Mouse (Mus musculus): ENCODE data around the gene Raly.

Raly gene

DNA sequence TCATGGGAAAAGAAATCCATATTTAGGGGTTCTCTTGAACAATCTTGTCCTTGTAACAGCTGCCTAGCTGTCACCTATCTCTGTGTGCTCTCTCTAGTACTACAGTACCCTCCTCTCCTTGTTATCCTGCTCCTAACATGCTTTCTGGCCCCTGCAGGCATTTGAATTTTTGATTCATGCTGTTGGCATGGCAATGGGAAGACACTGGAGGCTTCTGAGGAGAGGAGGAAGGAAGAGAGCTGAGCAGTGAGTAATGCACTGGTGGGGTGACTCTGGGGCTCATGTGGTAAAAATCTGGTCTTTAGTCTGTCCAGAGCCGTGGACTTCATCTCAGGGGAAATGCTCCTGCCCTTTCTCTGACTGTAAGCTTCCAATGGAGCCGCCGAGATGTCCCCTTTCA is 5.6 kb upstream of the Raly start:
- DNase-seq = no peak

DNA sequence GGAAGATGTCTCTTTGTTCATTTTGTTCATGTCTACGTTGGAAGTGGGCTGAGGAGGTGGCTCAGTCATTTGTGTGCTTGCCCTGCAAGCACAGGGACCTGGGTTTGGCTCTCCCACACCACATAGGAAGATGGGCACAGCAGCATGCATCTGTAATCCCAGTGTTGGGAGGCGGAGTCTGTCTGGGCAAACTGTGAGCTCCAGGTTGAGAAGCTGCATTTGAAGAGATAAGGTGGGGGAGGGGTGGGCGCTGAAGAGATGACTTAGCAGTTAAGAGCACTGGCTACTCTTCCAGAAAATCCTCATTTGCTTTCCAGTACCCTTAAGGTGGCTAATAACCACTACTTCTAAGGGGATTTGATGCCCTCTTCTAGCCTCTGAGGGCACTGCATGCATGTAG is 4.7 kb upstream of the Raly start:
- no peak for DNase-seq

DNA sequence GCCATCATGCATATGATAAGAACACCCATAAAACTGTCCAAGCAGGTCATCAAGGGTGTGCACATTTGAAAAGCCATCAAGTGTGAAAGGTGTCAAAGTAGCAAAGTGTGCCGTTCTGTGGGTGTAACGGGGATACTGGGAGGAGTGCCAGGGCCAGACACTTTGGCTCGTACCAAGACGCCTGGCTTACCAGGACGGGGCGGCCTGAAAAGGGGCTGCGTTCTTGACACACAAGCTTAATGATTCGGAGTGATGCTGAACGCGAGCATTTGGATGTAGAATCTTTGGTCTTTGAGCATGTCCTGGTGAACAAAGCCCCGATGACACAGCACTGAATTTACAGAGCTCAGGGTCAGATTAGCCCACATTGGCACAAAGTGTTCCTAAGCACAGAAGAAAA is 4.1 kb upstream of the Raly start:
- DNase-seq = no peak

DNA sequence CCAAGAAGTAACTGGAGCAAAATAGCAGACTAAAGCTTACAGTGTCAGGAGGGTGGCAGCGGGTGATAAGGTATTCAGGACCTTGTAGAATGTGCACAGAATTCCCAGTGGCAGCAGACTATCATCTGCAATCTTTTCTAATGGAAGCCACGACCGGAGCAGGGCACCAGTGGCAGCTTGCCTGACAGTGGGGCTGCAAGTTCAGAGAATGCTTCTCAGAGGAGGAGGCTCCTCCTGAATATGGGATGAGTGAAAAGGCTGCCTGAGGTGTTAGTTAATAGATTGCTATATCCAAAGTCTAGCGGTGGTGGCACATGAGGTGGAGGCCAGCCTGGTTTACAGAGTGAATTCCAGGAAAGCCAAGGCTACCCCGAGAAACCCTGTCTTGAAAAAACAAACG is 1.5 kb upstream of the Raly start:
- DNase-seq = peak; percentile 34

DNA sequence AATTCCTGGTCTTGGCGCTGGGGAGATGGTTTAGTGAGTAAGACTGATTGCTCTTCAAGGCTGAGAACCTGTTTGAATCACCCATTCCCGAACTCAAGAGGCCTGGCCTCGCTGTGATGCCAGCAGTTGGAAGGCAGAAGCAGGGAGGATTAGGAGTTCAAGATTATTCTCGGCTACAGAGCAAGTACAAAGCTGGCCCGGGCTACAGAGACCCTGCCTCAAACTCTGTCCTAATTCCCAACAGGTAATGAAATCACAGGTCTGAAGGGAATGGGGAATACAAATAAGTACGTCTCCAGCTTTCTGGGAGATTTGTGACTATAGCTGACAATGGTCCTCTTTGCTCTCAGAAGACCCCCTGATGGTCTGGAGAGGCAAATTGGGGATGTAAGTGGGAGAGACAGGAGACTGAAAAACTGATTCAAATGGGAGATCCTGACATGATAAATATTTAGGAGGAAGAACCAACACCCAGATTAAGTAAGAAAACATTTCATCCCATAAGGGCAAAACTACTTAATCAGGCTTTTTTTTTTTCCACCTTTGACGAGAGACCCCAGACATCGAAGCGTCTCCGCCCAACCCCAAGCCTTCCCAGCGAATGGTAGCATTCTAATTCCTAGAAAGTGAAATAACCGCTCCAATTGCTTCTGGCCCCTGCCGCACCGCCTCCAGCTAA is 780 bp upstream of the Raly start:
- DNase-seq = peak; percentile 46

DNA sequence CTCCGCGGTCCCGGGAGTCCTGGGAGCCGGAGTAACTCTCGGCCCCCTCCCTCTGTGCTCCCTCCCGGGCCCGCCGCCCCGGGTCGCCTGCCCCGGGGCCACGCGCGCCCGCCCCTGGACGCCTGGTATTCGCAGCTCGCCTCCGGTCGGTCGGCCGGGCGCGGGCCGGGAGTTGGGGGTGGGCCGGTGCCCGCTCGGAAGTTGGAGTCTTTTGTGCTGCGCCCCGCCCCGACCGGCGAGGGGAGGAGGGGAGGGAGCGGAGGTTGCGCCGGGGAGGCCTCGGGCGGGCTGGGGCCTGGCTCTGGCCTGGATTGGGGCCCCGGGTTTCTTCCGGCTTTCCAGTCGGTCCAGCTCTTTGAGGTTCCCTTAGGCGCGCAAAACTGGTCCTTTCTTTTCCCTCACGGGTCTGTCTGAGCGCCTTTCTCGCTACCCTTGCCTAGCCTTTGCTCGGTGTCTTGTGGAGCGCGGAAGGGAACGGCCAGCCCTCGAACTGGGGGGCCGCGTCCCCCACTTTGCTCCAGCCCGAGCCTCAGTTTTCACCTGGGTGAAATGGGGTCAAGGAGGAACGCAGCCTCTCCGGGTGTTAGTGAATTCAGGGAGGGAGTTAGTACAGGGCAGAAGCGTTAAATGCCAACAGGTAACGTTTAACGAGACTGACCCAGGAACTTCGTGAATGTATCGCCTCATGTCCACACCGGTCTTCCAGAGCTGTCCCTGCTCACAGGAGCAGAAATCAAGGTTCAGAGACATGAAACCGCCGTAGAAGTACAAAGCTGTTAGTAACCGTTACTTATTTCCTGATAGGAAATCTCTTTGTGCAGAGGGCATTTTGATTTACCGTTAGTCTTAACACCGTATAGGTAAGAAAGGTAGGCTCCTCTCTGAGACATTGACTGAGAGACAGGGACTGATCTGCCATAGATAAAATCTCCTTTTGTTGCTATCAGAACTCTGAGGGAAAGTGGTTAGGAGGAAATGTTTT is 1.1 kb downstream of the Raly start:
- DNase-seq = peak; percentile 77

DNA sequence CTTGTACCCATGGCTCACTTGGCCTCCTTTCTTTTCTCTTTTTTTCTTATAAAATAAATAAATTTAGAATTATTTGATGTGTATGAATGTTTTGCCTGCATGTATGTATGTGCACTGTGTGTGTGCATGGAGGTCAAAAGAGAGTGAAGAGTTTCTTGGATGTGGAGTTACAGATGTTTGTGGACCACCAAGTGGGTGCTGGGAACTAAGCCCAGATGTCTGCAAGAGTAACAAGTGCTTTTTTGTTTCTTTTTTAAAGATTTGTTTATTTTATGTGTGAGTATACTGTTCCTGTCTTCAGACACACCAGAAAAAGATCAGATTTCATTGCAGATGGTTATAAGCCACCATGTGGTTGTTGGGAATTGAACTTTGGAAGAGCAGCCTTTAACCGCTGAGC is 12.5 kb downstream of the Raly start:
- no peak for DNase-seq

DNA sequence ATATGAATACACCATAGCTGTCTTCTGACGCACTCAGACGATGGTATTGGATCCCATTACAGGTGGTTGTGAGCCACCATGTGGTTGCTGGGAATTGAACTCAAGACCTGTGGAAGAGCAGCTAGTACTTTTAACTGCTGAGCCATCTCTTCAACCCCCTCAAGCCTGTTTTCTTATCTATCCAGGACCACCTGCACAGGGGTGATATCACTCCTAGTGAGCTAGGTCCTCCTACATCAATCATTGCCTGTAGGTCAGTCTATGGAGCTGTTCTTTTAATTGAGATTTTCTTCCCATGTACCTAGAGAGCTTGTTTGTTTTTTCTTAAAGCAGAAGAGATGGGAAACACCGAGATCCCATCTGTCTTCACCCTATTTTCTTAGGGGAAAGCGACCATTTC is 12.9 kb downstream of the Raly start:
- DNase-seq = no peak

DNA sequence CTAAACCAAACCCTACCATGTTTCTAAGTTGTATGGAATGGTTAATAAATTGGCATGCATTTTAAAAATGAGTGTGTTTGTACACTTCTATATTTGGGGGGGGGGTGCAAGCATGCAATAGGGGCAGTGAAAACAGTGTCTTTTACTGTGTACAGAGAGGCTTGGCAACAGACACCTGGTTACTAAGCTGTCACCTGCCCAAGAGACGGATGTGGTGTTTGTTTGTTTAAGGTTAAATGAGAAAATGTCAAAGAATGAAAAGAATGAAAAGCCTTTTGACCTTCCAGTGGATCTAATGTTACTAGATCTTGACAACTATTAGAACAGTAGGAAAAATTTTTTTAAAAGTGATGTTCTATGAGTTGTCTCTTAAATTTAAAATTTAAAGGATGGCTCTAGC is 16.8 kb downstream of the Raly start:
- DNase-seq = no peak

DNA sequence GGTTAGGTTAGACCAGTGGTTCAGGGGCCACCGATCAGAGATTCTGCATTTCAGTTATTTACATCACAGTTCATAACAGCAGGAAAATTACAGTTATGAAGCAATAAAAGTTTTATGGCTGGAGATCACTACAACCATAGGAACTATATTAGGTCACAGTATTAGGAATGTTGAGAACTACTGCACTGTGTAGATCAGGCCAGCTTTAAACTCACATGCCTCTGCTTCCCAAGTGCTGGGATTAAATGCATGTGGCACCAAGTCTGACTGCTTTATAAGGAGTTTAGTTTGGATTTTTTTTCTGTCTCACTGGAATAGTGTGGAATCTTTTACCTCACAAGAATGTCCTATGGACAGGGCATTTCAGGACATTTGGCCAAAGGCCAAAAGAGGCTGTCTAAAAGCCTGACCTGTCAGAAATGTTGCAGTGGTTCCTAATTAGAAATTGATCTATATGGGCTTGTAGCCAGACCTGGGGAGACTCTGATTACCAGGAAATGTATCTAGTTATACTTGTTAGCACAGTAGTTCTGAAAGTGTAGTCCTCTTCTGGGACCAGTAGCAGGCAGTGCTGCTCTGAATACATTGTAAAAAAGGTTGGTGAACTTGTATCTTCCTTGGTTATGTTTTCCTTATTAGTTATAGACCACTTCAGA is 18.3 kb downstream of the Raly start:
- no peak for DNase-seq

DNA sequence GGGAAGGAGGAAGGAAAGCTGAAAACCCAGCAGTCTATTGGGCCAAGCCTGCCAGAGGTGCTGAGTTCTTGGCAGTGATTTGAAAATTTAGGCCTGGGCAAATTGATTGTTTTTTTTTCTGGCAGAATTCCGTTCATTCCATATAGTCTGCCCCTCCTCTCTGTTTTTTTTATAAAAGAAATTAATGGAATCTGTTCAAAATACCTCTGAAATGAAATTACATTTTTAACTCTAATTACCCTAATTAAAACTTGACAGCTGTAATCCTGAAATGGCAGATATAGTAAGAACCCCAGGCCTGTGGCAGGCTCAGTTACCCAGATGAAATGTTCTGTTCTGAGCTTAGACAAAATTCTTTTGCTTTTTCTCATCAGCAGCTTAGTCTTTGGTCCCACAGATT is 19.9 kb downstream of the Raly start:
- DNase-seq = no peak

DNA sequence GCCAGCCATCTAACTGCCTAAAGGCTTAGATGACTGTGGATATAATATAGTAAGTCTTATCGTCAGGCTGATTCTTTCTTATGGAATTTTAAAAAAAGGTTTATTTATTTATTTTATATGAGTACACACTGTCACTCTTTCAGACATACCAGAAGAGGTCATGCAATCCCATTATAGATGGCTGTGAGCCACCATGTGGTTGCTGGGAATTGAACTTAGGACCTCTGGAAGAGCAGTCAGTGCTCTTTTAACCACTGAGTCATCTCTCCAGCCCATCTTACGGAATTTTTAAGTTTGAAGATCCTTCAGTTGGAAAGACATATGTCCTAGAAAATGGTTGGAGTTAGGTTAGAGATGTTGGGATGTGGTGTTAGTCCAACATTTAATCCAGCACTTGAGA is 22.5 kb downstream of the Raly start:
- no peak for DNase-seq

DNA sequence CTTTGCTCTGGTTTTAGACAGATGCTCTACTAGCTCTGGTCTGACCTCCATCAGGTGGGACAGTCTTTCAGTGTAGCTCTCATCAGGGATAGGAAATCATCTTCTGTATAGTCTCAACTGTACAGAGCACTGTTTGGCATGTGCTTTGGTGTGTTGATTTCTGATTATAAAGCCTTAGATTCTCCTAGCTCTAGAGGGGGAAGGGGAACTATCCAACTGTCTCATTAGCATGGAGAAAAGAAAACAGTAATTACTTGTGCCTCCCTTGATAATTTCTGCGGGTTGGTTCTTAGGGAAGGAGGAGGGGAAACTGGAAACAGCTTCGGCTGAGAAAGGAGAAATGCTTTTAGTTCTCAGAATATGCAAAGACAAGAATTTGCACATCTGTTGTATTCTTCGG is 26.2 kb downstream of the Raly start:
- DNase-seq = no peak

DNA sequence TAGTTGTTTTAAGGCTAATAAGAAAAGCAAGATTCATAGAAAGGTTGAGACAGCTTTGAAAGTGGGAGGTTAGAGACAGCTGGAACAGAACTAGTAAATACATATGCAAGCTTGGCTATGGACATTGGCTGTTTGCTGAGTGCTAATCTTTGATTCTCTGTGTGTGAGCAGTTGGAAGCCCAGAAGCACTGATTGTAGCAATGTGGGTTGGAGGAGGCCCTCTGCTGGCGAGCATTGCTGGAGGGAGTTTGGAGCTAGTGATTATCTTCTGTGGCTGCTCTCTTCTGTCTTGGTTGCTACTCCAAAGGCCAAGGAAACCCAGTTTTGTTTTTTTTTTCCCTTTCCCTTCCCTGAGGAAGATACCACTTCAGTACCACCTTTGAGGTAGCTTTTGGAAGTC is 26.9 kb downstream of the Raly start:
- no peak for DNase-seq

DNA sequence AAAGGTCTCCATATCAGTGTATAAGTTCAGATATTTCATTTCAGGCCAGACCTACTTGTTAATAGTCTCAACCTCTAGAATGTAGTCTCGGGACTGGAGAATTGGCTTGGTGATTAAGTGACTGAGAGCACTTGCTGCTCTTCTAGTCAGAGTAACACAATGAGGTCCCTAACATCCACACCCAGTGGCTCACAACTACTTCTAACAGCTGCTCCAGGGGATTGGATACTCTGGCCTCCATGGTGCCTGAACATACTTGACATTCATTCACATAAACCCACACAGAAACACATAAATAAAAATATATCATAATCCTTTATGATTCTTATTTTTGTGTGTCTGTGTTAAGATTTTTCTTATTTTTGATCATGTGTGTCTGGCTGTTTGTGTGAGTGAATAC is 27.7 kb downstream of the Raly start:
- no peak for DNase-seq

DNA sequence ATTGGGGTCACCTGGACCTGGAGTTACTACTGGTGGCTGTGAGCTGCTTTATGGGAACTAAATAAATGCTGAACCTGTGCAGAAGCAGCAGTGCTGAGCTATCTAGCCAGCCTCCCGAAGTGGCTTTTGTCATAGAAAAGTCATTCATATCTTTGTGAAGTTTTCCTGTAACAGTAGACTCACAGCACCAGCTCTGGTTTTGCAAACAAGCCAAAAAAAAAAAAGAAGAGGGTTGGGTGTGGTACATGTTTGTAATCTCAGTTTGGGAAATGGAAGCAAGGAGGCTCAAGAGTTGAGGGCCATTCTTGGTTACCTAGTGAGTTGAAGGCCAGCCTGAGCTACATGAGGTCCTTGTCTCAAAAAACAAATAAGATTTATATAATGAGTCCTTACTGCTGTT is 29.4 kb downstream of the Raly start:
- DNase-seq = no peak

DNA sequence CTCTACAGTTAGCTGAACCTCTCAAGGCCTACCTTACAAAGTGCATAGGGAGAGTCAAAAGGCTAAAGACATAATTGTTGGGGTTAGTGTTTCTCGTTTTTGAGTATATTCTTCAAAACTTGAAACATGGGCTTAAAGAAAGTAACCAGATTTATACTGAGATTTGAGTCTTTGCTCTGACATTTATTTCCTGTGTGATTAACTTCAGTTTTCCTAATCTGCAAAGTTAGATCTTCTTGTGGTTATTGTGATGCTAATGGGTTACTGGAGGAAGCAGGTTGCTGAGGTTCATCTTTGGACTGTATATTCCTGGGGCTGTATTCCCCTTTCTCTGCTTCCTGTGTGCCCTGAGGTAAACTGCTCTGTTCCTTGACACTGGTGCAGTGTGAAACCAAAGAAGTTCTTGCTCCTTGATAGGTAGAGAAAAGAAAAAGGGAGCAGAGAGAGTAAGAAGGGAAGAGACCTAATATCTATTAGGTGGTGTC is 35.2 kb downstream of the Raly start:
- no peak for DNase-seq

DNA sequence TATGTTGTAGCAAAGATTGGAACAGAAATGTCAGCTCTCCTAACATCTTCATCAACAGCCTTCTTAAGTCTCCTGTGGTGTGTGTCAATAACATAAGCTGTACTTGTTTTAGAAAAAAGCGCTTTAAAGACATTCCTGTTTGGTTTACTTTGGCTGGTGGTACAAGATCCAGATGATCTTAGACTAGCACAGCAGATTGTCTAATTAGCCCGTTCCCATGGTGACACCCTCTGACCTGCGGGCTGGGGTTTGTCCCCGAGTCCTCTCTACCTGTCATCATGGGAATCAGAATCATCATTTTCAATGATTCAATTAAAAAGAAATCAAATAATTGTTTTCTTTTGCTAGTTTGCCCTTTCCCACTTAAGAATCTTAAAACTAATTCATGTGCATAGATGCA is 36.6 kb downstream of the Raly start:
- DNase-seq = no peak

DNA sequence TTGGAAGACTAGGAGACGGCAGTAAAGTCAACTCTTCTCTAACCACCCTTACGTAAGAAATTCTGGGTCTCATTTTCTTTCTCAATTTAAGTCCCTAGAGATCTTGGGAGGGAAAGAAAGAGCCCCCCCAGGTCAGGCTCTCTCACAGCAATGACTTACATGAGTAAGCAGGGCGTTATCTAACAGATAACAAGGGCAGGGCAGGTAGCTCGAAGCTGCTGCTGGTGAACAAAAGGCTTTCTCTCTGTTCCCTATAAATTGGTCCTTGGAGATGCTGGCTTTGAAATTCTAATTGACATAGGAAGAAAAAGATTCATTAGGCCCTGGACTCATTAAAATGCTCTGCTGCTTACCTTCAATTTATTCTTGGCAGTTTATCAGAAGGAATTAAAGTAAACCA is 41.6 kb downstream of the Raly start:
- no peak for DNase-seq

DNA sequence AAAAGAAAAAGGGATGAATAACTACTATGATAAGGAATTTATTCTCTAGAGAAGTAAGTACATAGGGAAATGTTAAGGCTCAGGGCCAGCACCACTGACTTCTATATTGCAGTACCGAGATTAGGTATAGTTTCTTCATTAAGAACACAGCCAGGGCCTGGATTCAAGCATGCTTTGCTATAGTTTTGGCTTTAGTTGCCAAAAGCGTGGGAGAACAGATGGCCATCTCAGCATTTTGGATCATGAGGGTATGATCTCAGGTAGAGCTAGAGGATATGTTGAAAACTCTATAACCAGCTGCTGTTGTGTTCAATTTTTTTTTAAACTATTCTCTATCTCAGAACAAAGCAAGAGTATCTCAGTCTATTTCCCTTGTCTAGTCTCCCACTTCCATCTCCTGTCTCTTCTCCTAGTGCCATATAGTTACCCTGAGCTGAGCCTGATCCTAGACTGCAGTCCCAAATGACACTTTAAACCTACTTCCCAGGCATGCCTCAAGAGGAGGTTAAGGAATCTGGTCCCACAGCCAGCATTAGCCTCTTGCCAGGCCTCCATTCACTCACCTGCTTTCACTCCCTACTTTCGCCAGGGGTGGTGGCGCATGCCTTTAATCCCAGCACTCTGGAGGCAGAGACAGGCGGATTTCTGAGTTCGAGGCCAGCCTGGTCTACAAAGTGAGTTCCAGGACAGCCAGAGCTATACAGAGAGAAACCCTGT is 43.4 kb downstream of the Raly start:
- peak; percentile 71 for DNase-seq

DNA sequence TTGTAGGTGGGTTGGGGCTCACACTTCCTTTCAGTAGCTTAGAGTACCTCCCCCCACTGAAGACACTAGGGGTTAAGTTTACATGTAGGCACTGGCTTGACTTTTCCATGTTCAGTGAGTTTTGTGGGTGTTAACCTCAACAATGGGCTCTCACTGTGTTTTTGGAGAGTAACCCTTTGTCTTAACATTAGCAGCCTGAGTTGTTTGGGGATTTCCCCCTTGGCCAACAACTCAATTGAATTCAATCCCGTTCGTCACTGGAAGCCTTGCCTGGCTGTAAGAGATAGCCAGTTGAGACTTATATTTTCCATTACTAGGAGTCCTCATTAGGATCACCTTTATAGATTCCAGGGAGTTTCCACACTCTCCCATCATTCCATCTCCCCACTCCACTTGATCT is 45.6 kb downstream of the Raly start:
- no peak for DNase-seq

DNA sequence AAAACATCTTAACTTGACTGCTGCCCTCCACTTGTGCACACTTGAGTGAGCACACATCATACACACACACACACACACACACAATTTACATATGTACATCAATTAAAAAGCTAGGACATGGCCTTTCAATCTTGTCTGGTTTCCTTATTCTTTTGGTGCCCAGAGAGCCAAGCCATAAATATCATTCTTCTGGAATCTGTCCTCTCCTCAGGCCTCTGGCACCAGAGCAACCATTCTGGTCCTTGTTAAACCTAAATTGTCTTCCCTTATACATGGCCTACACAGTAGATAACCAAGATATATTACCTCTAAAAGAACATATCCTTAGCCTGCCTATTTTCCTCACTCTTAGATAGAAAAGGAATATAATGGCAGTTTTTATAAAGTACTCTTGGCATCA is 57.2 kb downstream of the Raly start:
- DNase-seq = no peak

DNA sequence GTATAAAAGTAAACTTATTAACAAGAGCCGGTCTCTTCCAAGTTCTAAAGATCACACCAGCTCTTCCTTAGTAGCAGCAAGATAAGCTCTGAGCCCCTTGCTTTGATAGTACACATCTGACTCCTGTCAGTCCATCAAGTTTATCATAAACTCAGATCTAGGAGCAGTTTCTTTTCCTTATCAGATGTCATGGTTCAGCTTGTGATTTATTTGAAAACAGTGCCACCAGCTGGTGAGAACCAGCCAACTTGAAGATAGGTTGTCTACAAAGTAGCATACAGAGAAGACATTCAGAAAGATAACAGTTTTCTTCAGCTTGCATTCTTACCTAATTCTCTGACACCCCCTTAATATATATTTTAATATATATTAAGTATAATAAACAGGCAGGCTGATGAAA is 64.5 kb downstream of the Raly start:
- peak; percentile 52 for DNase-seq

All from cerebellum, adult 11-12 months (tissue).